Mouse (Mus musculus): ENCODE results near the gene Orc5.

DNA sequence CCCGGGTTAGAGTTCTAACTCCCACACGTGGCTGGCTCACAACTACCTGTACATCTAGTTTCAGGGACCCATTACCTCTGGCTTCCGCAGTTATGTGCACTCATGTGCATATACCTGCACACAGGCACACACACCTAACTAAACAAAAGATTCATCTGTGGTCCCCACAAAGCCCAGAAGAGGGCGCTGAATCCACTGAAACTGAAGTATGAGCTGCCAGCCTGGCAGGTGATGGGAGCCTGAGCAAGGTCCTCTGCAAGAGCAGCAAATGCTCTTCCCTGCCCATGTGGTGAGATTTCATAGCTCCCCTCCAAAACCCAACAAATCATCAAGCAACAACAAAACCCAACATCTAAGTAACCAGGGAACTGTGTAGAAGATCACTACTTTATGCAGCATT lies 61.1 kb downstream of the Orc5 start:
- TF ChIP-seq GATA1 (IDR thresholded peaks at IDR 0.05; ENCODE audit: low read length), result no peak
- no peak for TF ChIP-seq TAL1 (IDR thresholded peaks at IDR 0.05; ENCODE audit: low read length)
